Mouse (Mus musculus) erythroblast, embryonic 14.5 days (primary cell): ENCODE data around the gene Plekho1.
"Not testable (repeated sequence)": the region's sequence is repeated elsewhere in the genome, so short reads cannot be mapped to it uniquely, and the experiment has no call there.

Source experiments
- GATA1 ChIP-seq: IDR thresholded peaks from 2 replicates; pipeline ENCODE4 v1.6.1; 2012; ENCODE audit warnings: low read length, inconsistent platforms, mixed read lengths
- TAL1 ChIP-seq: IDR thresholded peaks from 3 replicates; pipeline ENCODE4 v1.6.1; 2012; ENCODE audit warnings: low read length, inconsistent platforms, mixed read lengths

DNA sequence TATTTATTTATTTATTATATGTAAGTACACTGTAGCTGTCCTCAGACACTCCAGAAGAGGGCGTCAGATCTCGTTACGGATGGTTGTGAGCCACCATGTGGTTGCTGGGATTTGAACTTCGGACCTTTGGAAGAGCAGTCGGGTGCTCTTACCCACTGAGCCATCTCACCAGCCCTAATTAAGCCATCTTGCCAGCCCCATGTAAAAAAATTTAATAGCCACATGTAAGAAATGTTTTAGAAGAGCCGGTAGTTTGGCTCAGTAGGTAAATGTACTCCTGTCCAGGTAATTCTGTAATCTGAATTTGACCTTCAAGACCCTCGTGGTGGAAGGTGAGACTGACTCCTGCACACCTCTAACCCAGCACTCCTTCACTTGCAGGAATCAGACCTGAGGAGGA lies 25.1 kb downstream of the Plekho1 start:
- TF ChIP-seq TAL1, GATA1: not testable (repeated sequence)
